Mouse (Mus musculus) heart, adult 2 months (tissue): ENCODE results near the gene Marc2. TPM values are rescaled to one million over a fixed set of nuclear protein-coding genes. Genes with fewer than 3 reads are reported as not detected.

Experiments
- DNase-seq, 2 experiments: peaks; one replicate each; pipeline ENCODE4 v3.0.0; 2021
- H3K27ac ChIP-seq: fragments of 200-600 bp; 2 replicates; pipeline ENCODE4 v1.8.1; 2022
- H3K27me3 ChIP-seq: fragments of 200-500 bp; 2 replicates; pipeline ENCODE4 v1.6.1; 2012; ENCODE audit warnings: mild to moderate bottlenecking, low read length, inconsistent platforms, mixed read lengths; ENCODE audit not compliant: control insufficient read depth, insufficient read depth
- H3K36me3 ChIP-seq: fragments of 200-500 bp; 2 replicates; pipeline ENCODE4 v1.6.1; 2012; ENCODE audit warnings: low read length, inconsistent platforms; ENCODE audit not compliant: control insufficient read depth, insufficient read depth
- H3K4me1 ChIP-seq: fragments of 200-500 bp; 2 replicates; pipeline ENCODE4 v1.6.1; 2011; ENCODE audit warnings: low read length; ENCODE audit not compliant: control insufficient read depth, insufficient read depth
- H3K4me3 ChIP-seq: fragments of 200-600 bp; 2 replicates; pipeline ENCODE4 v1.8.1; 2022
- H3K79me2 ChIP-seq: fragments of 200-500 bp; replicated peaks from 2 replicates; pipeline ENCODE4 v1.6.1; 2012; ENCODE audit warnings: mild to moderate bottlenecking, inconsistent platforms, low read length, moderate library complexity, mixed read lengths; ENCODE audit not compliant: control insufficient read depth, insufficient read depth
- H3K9ac ChIP-seq: fragments of 200-500 bp; 2 replicates; pipeline ENCODE4 v1.6.1; 2012; ENCODE audit warnings: low read depth, mild to moderate bottlenecking, control low read depth, inconsistent platforms, low read length, mixed read lengths
- CTCF ChIP-seq: fragments of 200-600 bp; IDR thresholded peaks from 2 replicates; pipeline ENCODE4 v1.8.1; 2022; ENCODE audit warnings: antibody characterized with exemption, mild to moderate bottlenecking, moderate library complexity
- EP300 ChIP-seq: fragments of 200-500 bp; IDR thresholded peaks from 2 replicates; pipeline ENCODE4 v1.6.1; 2011; ENCODE audit warnings: low read depth, low read length, control low read depth; ENCODE audit not compliant: insufficient read depth
- POLR2A ChIP-seq: fragments of 200-500 bp; IDR thresholded peaks from 2 replicates; pipeline ENCODE4 v1.6.1; 2011; ENCODE audit warnings: mild to moderate bottlenecking, low read depth, low read length, control low read depth; ENCODE audit not compliant: insufficient read depth
- whole genome bisulfite sequencing: fragments of 180-500 bp; shearing (Covaris S2); methylation state at CpG from one replicate; pipeline ENCODE4 v1.1.7; 2018; 5-methylcytosine and 5-hydroxymethylcytosine counted together
- intact Hi-C: fragments of 180-260 bp; cut with DNase I; formaldehyde crosslinking; loops from one replicate; pipeline ENCODE4 v1.15.1; 2025
- polyA plus RNA-seq: library from polyadenylated mRNA; depleted of rRNA; stranded (reverse); fragments of >200 nt; gene quantifications from 2 replicates; pipeline ENCODE4 v1.2.3, GENCODE M21; 2012
- total RNA-seq, 2 experiments: library from RNA; stranded (reverse); gene quantifications; 2 replicates each; pipeline ENCODE4 v1.2.3; 2021

Marc2 gene
- total and polyA plus RNA-seq, 3 experiments: 41.6 to 146 (median 106) TPM

DNA sequence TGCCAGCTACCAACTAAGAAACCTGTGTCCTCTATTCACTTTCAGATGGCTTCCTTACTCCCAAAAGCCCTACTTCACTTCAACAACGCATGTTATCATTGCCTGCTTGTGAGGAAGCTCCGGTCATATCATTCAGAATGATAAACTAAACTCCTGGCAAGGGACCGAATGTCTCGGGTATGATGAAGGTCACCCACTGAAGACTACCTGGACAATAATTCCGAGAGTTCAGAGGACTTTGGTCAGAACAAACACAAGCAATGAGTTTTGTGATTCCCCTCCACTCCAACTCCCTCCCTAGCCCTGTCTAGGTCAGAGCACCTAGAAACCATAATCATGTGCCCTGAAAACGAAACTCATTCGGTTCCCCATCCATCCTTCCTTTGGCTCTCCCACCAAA, 35.6 kb upstream of the Marc2 start:
- Histone ChIP-seq H3K4me3 (peak overlapping the region; percentile 61), H3K4me1 (peaks cover 1% of the 10 kb centered on the region; the same call in 1 of the 2 replicates), H3K27me3 (no peaks in the 10 kb centered on the region; the same call in 1 of the 2 replicates), H3K36me3 (no peaks in the 10 kb centered on the region), H3K9ac (peak overlapping the region; percentile 81), H3K27ac (peak overlapping the region; percentile 90), H3K79me2 (no peaks in the 10 kb centered on the region)
- no peak for DNase-seq
- intact Hi-C loops: loop anchor here (1.0 kb wide), 1 partner anchor 29 kb away; no protein-coding TSS in a partner anchor
- WGBS: 37% methylated on average over 7 of the region's 7 CpGs
- TF ChIP-seq EP300 (no peak), POLR2A (no peak), CTCF (no peak)

DNA sequence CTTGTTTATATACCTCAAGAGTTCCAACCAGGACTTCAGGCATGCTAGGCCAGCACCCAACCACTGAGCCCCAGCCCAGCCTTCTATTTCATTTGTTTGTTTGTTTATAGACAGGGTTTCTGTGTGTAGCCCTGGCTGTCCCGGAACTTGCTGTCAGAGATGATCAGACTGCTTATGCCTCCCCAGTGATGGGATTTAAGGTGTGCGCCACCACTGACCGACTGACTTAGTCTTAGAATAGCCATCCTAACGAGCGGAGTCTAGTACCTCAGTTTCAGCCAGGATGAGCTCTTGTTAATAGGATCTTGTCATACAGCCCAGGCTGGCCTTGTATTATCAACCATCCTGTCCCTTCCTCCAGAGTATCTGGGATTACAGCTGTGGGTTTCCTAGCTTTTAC, 35.0 kb upstream of the Marc2 start:
- WGBS: 56% methylated on average over 5 of the region's 5 CpGs
- DNase-seq: no peak
- no peaks in the 10 kb centered on the region for H3K36me3 ChIP-seq
- H3K9ac ChIP-seq: peak overlapping the region; percentile 26
- peak overlapping the region; percentile 61 for H3K4me3 ChIP-seq
- intact Hi-C loops: no loop called here
- H3K27ac ChIP-seq: peak overlapping the region; percentile 90
- TF ChIP-seq POLR2A: no peak
- TF ChIP-seq EP300: no peak
- no peak for TF ChIP-seq CTCF
- H3K27me3 ChIP-seq: no peaks in the 10 kb centered on the region; the same call in 1 of the 2 replicates
- no peaks in the 10 kb centered on the region for H3K79me2 ChIP-seq
- H3K4me1 ChIP-seq: peaks cover 1% of the 10 kb centered on the region; the same call in 1 of the 2 replicates

DNA sequence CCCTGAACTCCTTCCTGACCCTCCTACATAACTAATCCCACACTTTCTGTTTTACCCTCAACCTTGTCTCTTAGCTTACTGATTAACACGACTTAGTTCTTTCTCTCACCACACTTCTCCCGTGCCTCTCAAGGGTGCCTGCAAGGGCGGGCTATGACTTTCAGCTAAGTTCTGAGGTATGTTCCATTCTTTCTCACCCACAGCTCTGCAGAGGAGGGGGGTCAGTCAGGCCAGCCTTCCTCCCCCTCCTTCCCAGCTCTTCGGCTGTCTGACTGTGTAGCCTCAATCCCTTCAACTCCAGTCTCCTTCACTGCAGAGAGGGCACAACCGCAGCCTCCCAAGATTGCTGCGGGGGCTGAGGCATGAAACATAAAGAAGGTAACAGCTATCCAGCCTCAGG, 32.6 kb upstream of the Marc2 start:
- Histone ChIP-seq H3K79me2 (no peaks in the 10 kb centered on the region), H3K27me3 (no peaks in the 10 kb centered on the region; the same call in 1 of the 2 replicates), H3K36me3 (no peaks in the 10 kb centered on the region), H3K9ac (no peak overlapping the region), H3K27ac (no peak overlapping the region), H3K4me1 (peaks cover 4% of the 10 kb centered on the region; the same call in 1 of the 2 replicates), H3K4me3 (peak overlapping the region; percentile 23)
- DNase-seq: no peak
- 86% methylated on average over 6 of the region's 6 CpGs for WGBS
- no peak for TF ChIP-seq POLR2A
- TF ChIP-seq CTCF: no peak
- no peak for TF ChIP-seq EP300
- intact Hi-C loops: no loop called here

DNA sequence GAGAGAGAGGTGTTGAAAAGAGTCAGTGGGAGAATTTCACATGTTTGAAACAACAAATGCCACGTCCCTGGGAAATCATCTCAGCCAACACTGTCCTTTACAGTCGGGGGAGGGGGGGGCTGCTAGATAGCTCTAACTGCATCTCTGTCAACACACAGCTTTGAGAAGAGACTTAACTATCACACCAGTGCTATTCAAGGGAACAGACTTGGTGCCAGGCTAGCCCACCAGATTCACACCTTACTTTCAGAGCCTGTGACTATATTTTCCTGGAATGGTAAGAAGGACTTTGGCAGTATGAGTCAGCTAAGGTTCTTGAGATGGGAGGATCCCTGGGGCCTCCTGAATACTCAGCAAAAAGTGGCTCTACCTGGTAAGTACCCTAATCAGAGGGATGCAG, 31.1 kb upstream of the Marc2 start:
- intact Hi-C loops: no loop called here
- 50% methylated on average over 2 of the region's 2 CpGs for WGBS
- TF ChIP-seq CTCF (no peak), EP300 (no peak), POLR2A (no peak)
- Histone ChIP-seq H3K4me3 (no peak overlapping the region), H3K27me3 (no peaks in the 10 kb centered on the region; the same call in 1 of the 2 replicates), H3K4me1 (peaks cover 6% of the 10 kb centered on the region), H3K27ac (no peak overlapping the region), H3K36me3 (no peaks in the 10 kb centered on the region), H3K9ac (no peak overlapping the region), H3K79me2 (no peaks in the 10 kb centered on the region)
- no peak for DNase-seq

DNA sequence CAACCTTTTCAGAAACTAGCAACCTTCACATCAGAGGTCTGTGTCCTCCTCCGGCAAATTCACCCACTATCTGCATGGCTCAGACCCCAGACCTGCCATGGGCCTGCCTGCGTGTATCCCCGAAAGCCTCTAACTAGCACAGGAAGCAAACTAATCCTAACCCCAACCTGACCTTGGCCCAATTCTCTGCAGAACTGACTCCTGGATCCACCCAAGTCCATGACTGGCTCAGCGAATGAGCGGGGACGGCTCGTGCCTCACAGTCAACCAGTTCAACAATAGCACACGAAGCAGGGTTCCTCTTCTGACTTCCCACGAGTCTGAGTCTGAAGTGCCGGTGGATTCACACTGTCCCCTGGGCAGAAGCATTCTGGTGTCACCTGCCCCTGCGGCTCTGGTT, 27.7 kb upstream of the Marc2 start:
- intact Hi-C loops: no loop called here
- H3K36me3 ChIP-seq: no peaks in the 10 kb centered on the region
- H3K79me2 ChIP-seq: no peaks in the 10 kb centered on the region
- H3K4me1 ChIP-seq: peaks cover 13% of the 10 kb centered on the region
- WGBS: 80% methylated on average over 11 of the region's 11 CpGs
- H3K27me3 ChIP-seq: no peaks in the 10 kb centered on the region
- H3K4me3 ChIP-seq: no peak overlapping the region
- no peak overlapping the region for H3K27ac ChIP-seq
- H3K9ac ChIP-seq: no peak overlapping the region; the same call in 1 of the 2 replicates
- no peak for DNase-seq
- TF ChIP-seq POLR2A: no peak
- TF ChIP-seq EP300: no peak
- no peak for TF ChIP-seq CTCF

GRCm38 (mm10) chr1:184872069-184872819, 26.0 kb upstream of the Marc2 start:
- intact Hi-C loops: no loop called here
- peaks cover 11% of the 10 kb centered on the region for H3K4me1 ChIP-seq
- peak overlapping the region; percentile 16 for H3K27ac ChIP-seq
- DNase-seq: no peak
- no peaks in the 10 kb centered on the region for H3K36me3 ChIP-seq
- 60% methylated on average over 7 of the region's 7 CpGs for WGBS
- no peaks in the 10 kb centered on the region for H3K79me2 ChIP-seq
- TF ChIP-seq EP300: no peak
- TF ChIP-seq CTCF: no peak
- no peak overlapping the region for H3K4me3 ChIP-seq
- no peaks in the 10 kb centered on the region for H3K27me3 ChIP-seq
- H3K9ac ChIP-seq: no peak overlapping the region
